Mouse (Mus musculus): ENCODE results near the gene Rcc1l. TPM values are rescaled to one million over a fixed set of nuclear protein-coding genes. Genes with fewer than 3 reads are reported as not detected.

The Rcc1l gene
- polyA plus RNA-seq, 1 experiment = 18.4 TPM

DNA sequence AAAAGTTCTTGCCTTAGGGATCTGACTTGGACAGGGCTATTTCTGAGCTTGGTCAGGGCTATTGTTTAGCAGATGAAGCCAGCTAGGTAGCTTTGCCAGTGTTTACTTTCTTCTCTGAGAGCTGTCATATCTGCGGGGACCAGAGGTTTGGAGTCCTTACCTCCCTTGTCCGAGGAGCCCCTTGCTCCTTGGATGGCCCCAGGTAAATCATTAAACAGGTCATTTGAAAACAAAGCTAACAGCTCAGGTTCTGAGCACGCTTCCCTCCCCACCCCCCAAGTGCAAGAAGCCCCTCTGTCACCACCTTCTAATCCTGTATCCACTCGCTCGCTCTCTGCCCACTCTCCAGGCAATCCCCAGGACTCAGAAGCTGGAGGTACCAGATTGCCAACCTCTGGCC, 75.3 kb downstream of the Rcc1l start:
- TF ChIP-seq GATA1 (IDR thresholded peaks at IDR 0.05; ENCODE audit: low read length) = no peak

DNA sequence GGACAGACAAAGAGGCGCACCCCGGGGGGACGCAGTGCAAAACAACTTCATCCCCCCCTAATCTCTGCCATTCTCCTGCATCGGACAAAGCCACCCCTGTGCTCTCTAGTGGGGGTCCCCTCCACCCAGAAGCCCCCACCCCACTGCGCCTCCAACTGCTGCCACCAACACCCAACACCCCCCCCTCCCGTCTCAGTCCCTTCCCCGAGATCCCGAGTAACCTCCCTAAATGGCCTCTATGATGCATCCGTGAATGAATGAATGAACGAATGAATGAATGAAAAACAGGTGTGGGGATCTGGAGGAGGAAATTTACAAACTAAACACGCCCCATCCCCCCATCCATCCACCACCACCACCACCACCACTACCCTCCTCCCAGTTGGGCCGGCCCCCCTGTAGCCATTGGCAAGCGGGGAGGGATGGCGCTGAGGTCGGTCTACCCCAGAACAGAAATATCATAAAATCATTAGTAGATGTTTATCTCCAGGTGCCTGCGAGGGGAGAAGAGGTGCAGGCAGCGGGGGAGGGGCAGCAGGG, 76.3 kb downstream of the Rcc1l start:
- TF ChIP-seq GATA1 (IDR thresholded peaks at IDR 0.05; ENCODE audit: low read length) = no peak

DNA sequence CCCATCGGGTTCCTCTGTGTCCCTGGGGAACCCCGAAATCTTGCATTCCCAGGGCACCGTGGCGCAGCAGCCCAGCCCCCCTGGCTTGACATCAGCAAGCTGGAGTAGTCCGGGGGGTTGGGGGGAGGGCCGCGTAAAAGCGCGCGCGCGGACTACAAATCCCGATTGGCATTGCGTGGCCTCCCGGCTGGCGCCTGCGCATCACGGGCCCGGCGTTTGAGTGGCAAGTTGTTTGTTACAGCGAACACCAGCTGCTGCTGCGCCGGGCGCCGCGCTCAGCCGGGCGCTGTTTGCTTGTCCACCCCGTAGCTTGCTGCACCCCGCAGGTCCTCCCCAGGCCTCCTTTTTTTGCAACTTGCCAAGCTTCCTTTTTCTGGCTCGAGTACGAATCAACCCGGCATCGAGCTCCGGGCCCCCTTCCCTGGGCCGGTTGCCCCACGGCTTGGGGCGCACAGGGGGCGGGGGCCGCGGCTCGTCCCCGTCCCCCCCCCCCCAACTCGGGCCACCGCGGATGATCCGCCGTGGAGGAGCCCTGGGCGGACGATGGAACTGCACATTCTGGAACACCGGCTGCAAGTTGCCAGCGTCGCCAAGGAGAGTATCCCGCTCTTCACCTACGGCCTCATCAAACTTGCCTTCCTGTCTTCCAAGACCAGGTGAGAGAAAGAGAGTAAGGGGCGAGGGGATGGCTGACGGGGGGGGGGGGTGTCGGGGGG, 76.9 kb downstream of the Rcc1l start, which contains the start of gene Castor2:
Gene Castor2, plus strand, starts transcription at position 216 of the 716 bp plus-strand sequence.
- no peak for TF ChIP-seq GATA1 (IDR thresholded peaks at IDR 0.05; ENCODE audit: low read length)

DNA sequence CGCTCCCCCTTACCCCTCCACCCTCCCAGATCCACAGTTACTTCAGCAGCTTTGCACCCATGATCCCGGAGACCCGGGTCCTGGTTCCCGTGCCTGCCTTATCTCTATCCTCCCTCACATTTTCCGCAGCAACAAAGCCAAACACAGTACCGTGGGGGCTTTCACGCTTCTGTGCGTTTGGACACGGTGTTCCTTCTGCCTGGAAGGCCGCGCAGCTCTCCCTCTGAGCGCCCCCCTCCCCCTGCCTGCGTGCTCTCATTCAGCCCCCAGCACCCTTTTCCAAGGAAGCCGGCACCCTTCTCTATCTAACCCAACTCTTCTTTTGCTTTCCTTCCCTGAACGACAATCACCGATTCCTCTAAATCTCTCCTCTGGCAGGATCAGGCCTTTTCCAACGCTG, 77.6 kb downstream of the Rcc1l start:
- no peak for TF ChIP-seq GATA1 (IDR thresholded peaks at IDR 0.05; ENCODE audit: low read length)

GRCm38 (mm10) chr5:134098341-134098902, 78.2 kb downstream of the Rcc1l start:
- no peak for TF ChIP-seq GATA1 (IDR thresholded peaks at IDR 0.05; ENCODE audit: low read length)

Other genes with a start within 250 kb of the Rcc1l start
- gene Castor2, start 77.1 kb downstream of the Rcc1l start, polyA plus RNA-seq (2012) = not detected in 2 replicates
- 3.7 and 5.4 TPM in 2 replicates for gene Gtf2ird2, start 7.2 kb upstream of the Rcc1l start, polyA plus RNA-seq (2012)
- 0.22 and 0.26 TPM in 2 replicates for gene Ncf1, start 52.9 kb upstream of the Rcc1l start, polyA plus RNA-seq (2012)
- 290 and 408 TPM in 2 replicates for gene Gtf2i, start 138.0 kb upstream of the Rcc1l start, polyA plus RNA-seq (2012)

All from G1E-ER4 (cell line).